Mouse (Mus musculus) heart, postnatal 4 days (tissue): ENCODE measurements around the gene Gm49394. TPM values are rescaled to one million over a fixed set of nuclear protein-coding genes. Genes with fewer than 3 reads are reported as not detected.

Source experiments
- DNase-seq: peaks from one replicate; pipeline ENCODE4 v3.0.0; 2021
- microRNA-seq, 2 experiments: library from miRNA; unstranded; fragments of <30 nt; microRNA quantifications; one replicate each; pipeline ENCODE4 v1.2.0; 2021 to 2022
- total RNA-seq, 2 experiments: library from RNA; stranded (reverse); gene quantifications; 2 replicates each; pipeline ENCODE4 v1.2.3; 2021

Gene Gm49394
- total RNA-seq, 2 experiments from 2014 or later, result 0.16 TPM; not detected in 1

DNA sequence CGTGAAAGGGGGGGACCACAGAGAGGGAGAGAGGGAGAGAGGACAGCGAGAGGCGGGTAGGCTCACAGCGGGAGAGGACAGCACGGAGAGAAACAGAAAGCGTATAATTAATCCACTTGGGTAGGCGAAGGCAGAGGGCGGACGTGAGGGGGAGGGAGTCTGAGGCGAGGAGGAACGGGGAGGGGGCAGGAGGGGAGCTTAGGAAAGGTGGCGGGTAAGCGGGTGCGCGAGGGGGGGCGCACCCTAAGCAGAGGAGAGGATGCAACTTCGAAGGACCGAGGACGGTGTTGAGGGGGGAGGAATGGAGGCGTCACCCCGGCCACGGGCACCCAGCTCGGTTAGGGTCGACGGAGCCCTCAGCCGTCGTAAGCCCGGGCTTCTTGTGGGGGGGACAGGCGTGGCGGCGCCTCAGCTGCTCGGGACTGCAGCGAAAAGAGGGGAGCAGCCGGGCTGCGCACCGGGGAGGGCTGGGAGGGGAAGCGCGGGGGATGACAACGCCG is 11.0 kb downstream of the Gm49394 start:
- DNase-seq, result no peak

DNA sequence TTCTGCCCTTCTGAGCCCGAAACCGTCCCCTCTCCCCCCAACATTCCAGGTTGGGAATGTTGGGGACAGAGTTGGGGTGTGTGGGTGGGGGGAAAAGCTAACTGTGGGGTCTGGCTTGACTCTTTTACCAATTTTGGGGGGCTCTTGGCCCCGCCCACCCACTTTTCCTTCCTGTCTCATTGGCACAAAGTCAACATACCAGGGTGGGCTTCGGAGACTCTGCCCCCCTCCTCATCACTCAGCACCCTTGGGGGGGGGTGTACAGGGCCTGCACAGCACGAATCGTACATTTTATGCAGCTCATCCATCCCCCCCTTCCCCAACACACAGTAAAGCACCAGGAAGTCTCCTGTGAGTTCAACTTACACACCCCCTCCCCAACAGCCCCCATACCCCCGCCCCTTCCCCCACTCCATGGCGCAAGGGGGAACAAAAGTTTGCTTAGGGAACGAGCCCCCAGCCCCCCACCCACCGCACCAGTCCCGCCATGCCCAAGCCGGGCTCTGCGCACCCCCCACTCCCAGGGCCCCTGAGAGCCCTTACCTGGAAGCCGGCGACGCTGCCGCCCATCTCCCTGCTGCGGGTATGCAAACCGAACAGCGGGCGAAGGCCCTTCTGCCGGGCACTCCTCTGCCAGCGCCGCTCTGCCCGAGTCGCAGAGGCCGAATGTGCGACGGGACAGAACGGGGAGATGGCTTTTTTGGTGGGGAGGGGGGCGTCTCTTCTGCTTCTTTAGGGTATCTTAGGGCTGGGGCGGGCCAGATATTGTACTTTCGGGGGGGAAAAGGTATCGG is 11.7 kb downstream of the Gm49394 start:
- DNase-seq, result no peak

DNA sequence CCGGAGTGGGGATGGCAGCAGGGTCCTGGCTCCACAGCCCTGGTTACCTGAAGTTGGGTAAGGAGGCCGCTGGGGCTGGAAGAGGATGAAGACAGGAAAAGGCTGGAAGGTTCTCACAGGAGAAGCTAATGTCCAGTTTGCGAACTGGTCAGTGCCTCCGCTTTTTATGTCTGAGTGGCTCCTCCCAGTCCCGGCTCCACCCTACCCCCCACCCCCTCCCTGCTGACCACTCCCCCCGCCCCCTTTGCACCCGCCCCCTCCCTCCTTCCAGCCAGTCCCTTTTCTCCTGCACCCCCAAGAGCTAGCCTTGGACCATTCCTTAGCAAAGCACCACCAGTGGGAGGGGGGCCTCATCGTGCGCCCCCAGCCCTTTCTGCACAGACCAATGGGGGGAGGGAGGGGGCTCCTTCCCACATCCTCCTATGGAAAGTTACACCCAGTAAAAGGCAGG is 12.4 kb downstream of the Gm49394 start:
- DNase-seq, result peak; percentile 25

DNA sequence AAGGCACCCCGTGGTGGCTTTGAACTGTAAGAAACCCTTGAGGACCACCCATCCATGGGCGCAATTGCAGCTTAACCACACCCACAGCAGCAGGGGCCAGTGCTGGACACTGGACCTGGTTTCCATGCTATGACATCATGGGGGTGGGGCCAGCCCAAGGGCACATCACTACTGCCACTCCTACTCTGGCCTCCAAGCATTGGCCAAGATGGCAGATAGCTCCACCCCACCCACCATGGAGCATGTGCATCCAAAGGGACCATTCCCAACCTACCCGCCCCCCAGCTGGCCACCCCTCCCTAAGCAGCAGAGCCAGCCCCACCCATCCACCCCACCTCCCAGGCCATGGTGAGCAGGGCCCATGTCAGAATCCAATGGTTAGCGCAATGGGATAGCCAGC is 13.7 kb downstream of the Gm49394 start:
- peak; percentile 64 for DNase-seq

DNA sequence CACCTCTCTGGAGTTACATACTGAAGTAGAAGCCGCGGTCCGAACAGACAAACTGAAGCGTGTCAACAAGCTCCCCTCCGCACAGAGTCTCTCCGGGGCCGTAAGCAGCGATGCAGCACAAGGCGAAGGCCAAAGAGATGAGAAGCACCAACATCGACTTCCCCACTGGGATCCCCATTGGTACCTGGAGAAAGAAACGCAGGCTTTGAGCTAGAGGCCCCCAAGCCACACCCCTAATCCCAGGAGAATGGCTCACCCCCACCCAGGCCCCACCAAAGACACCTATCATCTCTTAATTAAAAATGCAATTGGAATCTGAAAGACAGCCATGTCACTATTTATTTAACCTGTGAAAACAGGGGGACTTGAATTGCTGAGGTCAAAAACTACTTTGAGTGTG is 14.1 kb downstream of the Gm49394 start:
- no peak for DNase-seq

DNA sequence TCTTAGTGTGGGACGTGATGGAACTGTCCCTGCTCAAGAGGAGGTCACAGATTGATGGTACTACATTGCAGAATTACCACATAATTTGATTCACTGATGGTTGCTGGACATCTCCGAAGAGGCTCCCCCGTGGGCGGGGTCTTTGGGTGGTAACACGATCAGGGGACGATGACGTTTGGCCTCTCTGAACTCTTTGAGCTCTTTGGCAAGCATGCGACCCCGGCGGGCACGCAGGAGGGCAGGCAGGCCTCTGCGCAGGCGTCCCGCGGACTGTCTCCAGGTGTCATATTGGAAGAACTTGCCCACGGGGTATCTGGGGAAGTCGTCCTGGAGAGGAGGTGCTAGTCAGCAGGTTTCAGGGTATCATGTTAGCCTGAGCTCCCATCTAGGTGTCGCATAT is 16.0 kb downstream of the Gm49394 start:
- DNase-seq, result no peak

DNA sequence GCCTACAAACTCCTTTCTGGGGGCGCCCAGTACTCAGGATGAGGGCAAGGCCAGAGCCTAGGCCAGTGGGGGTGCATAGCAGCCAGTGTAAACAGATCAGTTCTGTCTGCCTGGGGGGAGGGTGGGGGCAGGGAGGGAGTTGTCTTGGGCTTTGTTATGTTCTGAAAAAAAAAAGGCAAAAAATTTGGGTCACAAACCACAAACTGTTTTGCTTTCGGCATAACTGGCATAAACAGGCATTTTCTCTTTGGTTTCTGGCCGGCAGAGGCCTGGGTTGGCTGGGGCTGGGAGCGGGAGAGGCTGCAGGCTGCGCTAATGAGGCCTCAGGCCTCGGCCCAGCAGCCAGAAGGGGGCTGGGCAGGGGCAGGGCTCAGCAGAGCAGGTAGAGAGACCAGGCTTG is 23.1 kb downstream of the Gm49394 start:
- no peak for DNase-seq

DNA sequence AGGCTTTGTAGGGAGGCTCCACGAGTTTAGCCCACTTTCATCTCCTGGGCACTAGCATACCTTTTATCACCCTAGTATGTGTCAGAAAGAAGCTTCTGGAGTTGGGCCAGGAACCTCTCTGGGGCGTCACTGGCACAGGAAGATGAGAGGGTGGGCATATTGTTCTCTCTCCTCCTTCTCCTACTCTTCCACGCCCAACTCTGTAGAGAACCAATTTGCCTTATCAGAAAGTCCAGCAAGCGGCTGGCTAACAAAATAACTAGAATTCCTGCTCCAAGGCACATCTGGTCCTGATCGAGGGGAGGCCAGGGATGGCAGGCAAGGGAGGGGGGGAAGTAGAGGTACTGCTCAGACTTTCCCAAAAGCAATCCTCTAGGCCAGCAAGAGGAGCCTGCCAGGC is 24.7 kb downstream of the Gm49394 start:
- DNase-seq, result peak; percentile 74

DNA sequence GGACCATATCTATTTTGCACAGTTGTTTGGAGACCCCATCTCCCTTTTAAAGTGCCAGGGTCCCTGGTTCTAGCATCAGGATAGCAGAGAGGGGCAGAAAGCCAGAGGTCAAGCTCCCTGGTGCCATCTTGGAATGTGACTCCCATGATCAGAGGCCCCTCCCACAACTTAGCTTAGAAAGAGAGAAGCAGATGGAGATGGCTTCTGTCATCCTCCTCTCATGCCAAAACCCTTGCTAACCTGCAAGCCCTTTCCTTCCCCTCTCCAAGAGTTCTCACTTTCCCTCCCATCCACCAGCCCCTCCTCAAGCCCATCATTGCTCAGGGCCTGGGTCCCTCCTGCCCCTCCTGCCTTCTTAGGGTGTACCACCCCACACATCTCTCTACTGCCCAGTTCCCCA is 33.6 kb downstream of the Gm49394 start:
- no peak for DNase-seq

DNA sequence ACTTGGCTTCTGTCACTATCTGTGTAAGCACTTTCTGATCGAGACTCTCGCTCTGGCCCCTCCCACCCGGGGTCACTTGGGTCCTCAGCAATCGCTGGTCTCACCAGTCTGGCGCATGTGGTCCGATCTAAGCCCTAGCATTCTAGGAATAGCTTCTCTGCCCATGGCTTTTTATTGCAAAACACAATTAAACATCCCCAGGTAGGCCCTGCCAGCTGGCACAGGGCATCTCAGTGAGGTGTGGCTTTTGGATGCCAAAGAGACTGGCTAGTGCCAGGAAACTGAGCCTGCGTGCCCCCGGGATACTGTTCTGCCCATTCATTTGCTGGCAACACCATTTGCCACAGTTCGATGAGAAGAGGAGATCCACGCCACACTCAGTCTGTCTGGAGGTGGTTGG is 39.1 kb downstream of the Gm49394 start:
- DNase-seq, result no peak

DNA sequence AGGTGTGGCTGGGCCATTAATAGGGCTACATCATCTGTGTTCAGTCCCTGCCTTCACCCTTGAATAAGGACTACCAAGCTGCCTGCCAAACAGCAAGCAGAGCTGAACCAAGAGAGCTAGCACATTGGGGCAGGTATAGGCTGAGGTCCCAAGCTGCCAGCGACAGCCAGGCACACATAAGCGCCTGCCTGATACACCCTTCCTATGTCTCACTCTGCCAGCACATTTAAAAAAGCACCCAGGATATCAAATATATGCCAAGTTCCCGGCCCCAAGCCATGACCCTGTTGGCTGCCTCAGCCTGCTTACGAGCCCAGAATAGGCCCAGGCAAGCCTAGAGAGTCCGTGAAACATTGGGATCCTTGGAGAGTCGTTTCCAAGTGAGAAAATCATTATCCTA is 39.9 kb downstream of the Gm49394 start:
- no peak for DNase-seq

DNA sequence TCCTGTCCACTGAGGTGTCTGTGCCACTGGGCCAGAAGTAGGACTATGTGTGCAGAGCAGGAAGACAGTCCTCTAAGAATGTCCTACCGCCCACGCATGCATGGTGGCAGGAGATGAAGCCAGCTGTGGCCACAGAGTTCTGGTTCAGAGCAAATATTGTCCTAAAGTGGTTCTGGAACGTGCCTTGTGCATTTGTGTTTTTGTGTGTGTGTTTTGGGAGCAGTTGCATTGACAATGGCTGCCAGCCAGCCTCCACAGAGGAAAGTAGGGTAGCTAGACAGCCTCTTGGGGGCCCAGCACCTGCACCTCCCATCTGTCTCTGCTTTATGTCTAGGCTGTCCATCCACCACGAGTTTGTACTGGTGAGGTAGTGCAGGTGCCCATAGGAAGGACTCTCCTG is 47.6 kb downstream of the Gm49394 start:
- no peak for DNase-seq

DNA sequence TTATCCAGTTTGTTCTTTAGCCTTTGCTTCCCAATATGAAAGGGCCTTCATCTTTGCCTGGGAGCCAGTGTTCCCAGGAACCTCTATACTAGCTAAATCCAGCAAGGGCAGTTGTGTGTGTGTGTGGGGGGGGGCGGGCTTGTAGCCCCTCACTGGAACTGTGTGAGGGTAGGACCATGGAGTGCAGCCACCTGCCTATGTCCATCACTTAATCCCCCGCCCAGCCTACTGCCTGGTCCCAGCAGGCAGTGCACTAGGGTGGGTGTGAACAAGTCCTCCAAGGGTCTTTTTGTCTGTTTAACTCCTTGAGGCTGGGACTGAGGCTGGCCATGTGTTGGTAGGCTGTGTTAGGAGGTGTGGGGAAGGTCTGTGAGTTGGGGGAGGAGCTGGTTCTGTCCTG is 56.7 kb downstream of the Gm49394 start:
- DNase-seq, result no peak

DNA sequence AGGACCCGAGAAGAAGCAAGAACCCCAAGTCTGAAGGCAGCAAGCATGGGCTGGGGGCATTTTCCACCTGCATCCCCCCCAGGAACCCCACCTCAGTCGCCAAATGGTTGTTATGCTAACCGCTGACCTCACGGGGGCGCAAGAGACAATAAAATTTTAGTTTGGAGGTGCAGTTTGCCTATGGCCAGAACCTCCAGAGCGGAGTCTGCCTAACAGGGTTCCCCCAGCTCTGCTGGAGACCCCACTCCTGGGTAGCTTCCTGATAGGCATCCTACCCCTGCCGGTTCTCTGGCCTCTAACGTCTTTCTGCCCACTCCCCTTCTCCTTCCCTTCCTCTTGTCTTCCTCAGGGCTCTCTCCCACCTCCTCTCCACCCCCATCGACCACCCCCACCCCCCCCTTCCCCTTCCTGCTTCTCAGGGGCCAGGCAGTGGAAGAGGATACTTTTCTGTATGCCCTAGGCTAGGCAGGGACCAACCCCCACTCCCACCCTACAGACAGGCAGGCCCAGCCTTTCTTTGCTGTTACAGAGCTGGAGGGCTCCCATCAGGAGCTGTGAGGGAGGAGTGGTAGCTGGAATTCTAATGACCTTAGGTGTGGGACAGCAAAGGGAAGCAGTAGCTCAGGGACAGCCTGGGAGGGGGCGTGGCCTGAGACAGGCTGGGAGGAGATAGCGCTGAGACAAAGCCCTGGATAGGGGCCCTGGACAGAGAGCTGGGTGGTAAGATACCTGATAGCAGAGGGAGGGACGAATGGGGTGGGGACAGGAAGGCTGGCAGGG is 58.9 kb downstream of the Gm49394 start:
- peak; percentile 81 for DNase-seq

DNA sequence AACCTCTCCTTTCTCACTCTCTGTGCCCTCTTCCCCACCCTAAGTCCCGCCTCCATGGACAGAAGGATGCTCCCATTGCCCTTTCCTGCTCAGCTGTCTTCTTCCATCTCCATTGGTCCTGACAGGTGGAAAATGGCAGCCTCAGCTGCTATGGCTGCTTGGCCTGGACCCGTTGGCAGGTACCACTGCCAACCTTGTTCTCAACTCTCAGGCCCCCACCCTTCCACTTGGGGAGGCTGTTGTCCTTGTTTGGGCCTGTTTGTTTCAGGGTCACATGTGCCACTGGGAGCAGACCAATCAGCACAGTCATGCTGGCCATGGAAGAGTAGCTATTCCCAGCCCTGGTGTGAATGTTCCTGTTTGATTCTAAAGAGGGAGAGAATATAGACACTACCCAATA is 68.8 kb downstream of the Gm49394 start:
- DNase-seq, result no peak

Small RNA genes within 50 kb of the gene (microRNA-seq; reads per million reads assigned to microRNA genes)
- 1,972 to 3,611 reads per million in 2 experiments for gene Mir483

Other genes with a start within 250 kb of the Gm49394 start
- not detected for gene Syt8, start 235.1 kb downstream of the Gm49394 start, total RNA-seq
- gene Tnni2, start 228.1 kb downstream of the Gm49394 start, total RNA-seq, result 10 to 100 TPM in 1 of 2 experiments, 1 to 10 TPM in 1; 6.6 to 16.4 TPM
- 100 to 1,000 TPM in 1 of 2 experiments, 10 to 100 TPM in 1; 93.3 to 108 TPM for gene Lsp1, start 209.1 kb downstream of the Gm49394 start, total RNA-seq
- gene Tnnt3, start 171.1 kb downstream of the Gm49394 start, total RNA-seq, result 10 to 100 TPM in 1 of 2 experiments, under 1 TPM in 1; 0.98 to 10.9 TPM
- 1 to 10 TPM; 3.7 to 6.4 TPM for gene Mrpl23, start 137.3 kb downstream of the Gm49394 start, total RNA-seq
- gene Igf2, start 3.1 kb downstream of the Gm49394 start, total RNA-seq, result 1,000 to 10,000 TPM; 1,716 to 1,905 TPM
- gene Ins2, start 73.4 kb upstream of the Gm49394 start, total RNA-seq, result 1 to 10 TPM in 1 of 2 experiments, not detected in 1; 1.5 TPM